Mouse (Mus musculus) lung, embryonic 16.5 days (tissue): Measurements from ENCODE around the gene Cyp26a1. TPM values are rescaled to one million over a fixed set of nuclear protein-coding genes. Genes with fewer than 3 reads are reported as not detected.

Experiments
- ATAC-seq: fragments of 200-750 bp; cut with Nextera tagmentation; 2 replicates; pipeline ENCODE4 v1.8.0; 2017; ENCODE audit warnings: low read depth, mild to moderate bottlenecking, moderate library complexity
- H3K27ac ChIP-seq: fragments of 300-500 bp; sonication (generic); 2 replicates; pipeline ENCODE4 v1.5.1; 2014; ENCODE audit warnings: mild to moderate bottlenecking, control low read depth, low read length
- H3K27me3 ChIP-seq: fragments of 300-500 bp; sonication (generic); 2 replicates; pipeline ENCODE4 v1.6.1; 2014; ENCODE audit warnings: low read depth, low read length, mixed read lengths; ENCODE audit not compliant: control insufficient read depth, insufficient read depth
- H3K36me3 ChIP-seq: fragments of 300-500 bp; sonication (generic); 2 replicates; pipeline ENCODE4 v1.6.1; 2014; ENCODE audit warnings: low read length; ENCODE audit not compliant: control insufficient read depth, insufficient read depth
- H3K4me1 ChIP-seq: fragments of 300-500 bp; sonication (generic); replicated peaks from 2 replicates; pipeline ENCODE4 v1.6.1; 2014; ENCODE audit warnings: low read length, mixed read lengths; ENCODE audit not compliant: control insufficient read depth, insufficient read depth
- H3K4me2 ChIP-seq: fragments of 300-500 bp; sonication (generic); 2 replicates; pipeline ENCODE4 v1.6.1; 2014; ENCODE audit warnings: low read depth, low read length, control low read depth
- H3K4me3 ChIP-seq: fragments of 300-500 bp; sonication (generic); 2 replicates; pipeline ENCODE4 v1.5.1; 2014; ENCODE audit warnings: mild to moderate bottlenecking, low read length, control low read depth
- H3K9ac ChIP-seq: fragments of 300-500 bp; sonication (generic); 2 replicates; pipeline ENCODE4 v1.6.1; 2014; ENCODE audit warnings: low read length, control low read depth
- H3K9me3 ChIP-seq: fragments of 300-500 bp; sonication (generic); 2 replicates; pipeline ENCODE4 v1.6.1; 2016; ENCODE audit warnings: low read length; ENCODE audit not compliant: control insufficient read depth
- WGBS: fragments of 180-500 bp; shearing (Covaris S2); extraction: QIAGEN DNeasy Blood & Tissue Kit; methylation state at CpG from one replicate; pipeline ENCODE4 v1.1.7; 2014; 5-methylcytosine and 5-hydroxymethylcytosine counted together
- polyA plus RNA-seq: library from polyadenylated mRNA; unstranded; fragments of >200 nt; fragmentation: Nextera tagmentation; extraction: Ambion mirVana; gene quantifications from 2 replicates; pipeline ENCODE4 v1.2.1, GENCODE M21; 2015

The Cyp26a1 gene
- polyA plus RNA-seq, 1 experiment from 2014 or later: 0.35 TPM

- Histone ChIP-seq H3K9me3 (no peaks in the 10 kb centered on the region), H3K36me3 (no peaks in the 10 kb centered on the region), H3K4me2 (no peak overlapping the region), H3K27ac (no peak overlapping the region), H3K4me1 (no peaks in the 10 kb centered on the region), H3K9ac (no peak overlapping the region), H3K27me3 (no peaks in the 10 kb centered on the region), H3K4me3 (no peak overlapping the region)
- ATAC-seq: no peak
- 39% methylated on average over 12 of the region's 12 CpGs for WGBS
These were observed 24.2 kb upstream of the Cyp26a1 start for GRCm38 (mm10) chr19:37673393-37673792.

- H3K9ac ChIP-seq: no peak within 1 kb of the TSS
- H3K4me3 ChIP-seq: no peak within 1 kb of the TSS
- H3K4me2 ChIP-seq: no peak within 1 kb of the TSS
- 22% methylated on average over 6 of the region's 6 CpGs for WGBS
- no peak within 1 kb of the TSS for H3K27ac ChIP-seq
- no peaks in the 10 kb centered on the region for H3K4me1 ChIP-seq
- no peak for ATAC-seq
- no peaks in the 10 kb centered on the region for H3K9me3 ChIP-seq
- H3K27me3 ChIP-seq: peaks cover 75% of the 10 kb centered on the region
- no peaks in the 10 kb centered on the region for H3K36me3 ChIP-seq
These were observed 12.3 kb upstream of the Cyp26a1 start, which contains the start of gene Cyp26c1 for GRCm38 (mm10) chr19:37685281-37685680. Cyp26c1 (plus strand) TSS chr19:37685581.

- no peak for ATAC-seq
- Histone ChIP-seq H3K9ac (no peak overlapping the region), H3K4me2 (no peak overlapping the region), H3K36me3 (no peaks in the 10 kb centered on the region), H3K9me3 (no peaks in the 10 kb centered on the region), H3K4me1 (no peaks in the 10 kb centered on the region), H3K4me3 (no peak overlapping the region), H3K27ac (no peak overlapping the region), H3K27me3 (peaks cover 86% of the 10 kb centered on the region)
- WGBS: 15% methylated on average over 23 of the region's 23 CpGs
These were observed 11.3 kb upstream of the Cyp26a1 start for GRCm38 (mm10) chr19:37686347-37686746.

GRCm38 (mm10) chr19:37686941-37687850, 10.4 kb upstream of the Cyp26a1 start:
- Histone ChIP-seq H3K4me2 (no peak overlapping the region), H3K27me3 (peaks cover 94% of the 10 kb centered on the region), H3K9ac (no peak overlapping the region), H3K4me1 (no peaks in the 10 kb centered on the region), H3K27ac (no peak overlapping the region), H3K4me3 (no peak overlapping the region), H3K9me3 (no peaks in the 10 kb centered on the region), H3K36me3 (no peaks in the 10 kb centered on the region)
- no peak; the same call in 1 of the 2 replicates for ATAC-seq
- 4% methylated on average over 61 of the region's 62 CpGs for WGBS

GRCm38 (mm10) chr19:37689478-37689877, 8.1 kb upstream of the Cyp26a1 start:
- Histone ChIP-seq H3K27me3 (peaks cover 100% of the 10 kb centered on the region), H3K27ac (no peak overlapping the region), H3K36me3 (no peaks in the 10 kb centered on the region), H3K4me3 (no peak overlapping the region), H3K9ac (no peak overlapping the region), H3K9me3 (no peaks in the 10 kb centered on the region), H3K4me2 (no peak overlapping the region), H3K4me1 (0 out of 2 replicates have a peak, but pooled peaks cover 4% of the 10 kb centered on the region)
- ATAC-seq: no peak
- 43% methylated on average over 5 of the region's 5 CpGs for WGBS

GRCm38 (mm10) chr19:37690716-37691115, 6.9 kb upstream of the Cyp26a1 start:
- H3K9me3 ChIP-seq: no peaks in the 10 kb centered on the region

GRCm38 (mm10) chr19:37692879-37693278, 4.7 kb upstream of the Cyp26a1 start:
- no peaks in the 10 kb centered on the region for H3K36me3 ChIP-seq
- WGBS: under 1% methylated on average over 40 of the region's 40 CpGs
- H3K4me2 ChIP-seq: peak overlapping the region; percentile 63
- no peak for ATAC-seq
- H3K4me1 ChIP-seq: peaks cover 13% of the 10 kb centered on the region; the same call in 1 of the 2 replicates
- H3K4me3 ChIP-seq: peak overlapping the region; percentile 47
- peaks cover 100% of the 10 kb centered on the region for H3K27me3 ChIP-seq
- H3K27ac ChIP-seq: no peak overlapping the region
- no peak overlapping the region for H3K9ac ChIP-seq
- H3K9me3 ChIP-seq: no peaks in the 10 kb centered on the region

More at GRCm38 (mm10) chr19:37690716-37691115, 6.9 kb upstream of the Cyp26a1 start:
- Histone ChIP-seq H3K9ac (no peak overlapping the region), H3K36me3 (no peaks in the 10 kb centered on the region), H3K27ac (no peak overlapping the region), H3K4me1 (peaks cover 4% of the 10 kb centered on the region; the same call in 1 of the 2 replicates), H3K4me3 (no peak overlapping the region), H3K4me2 (no peak overlapping the region), H3K27me3 (peaks cover 100% of the 10 kb centered on the region)
- ATAC-seq: no peak
- WGBS: 5% methylated on average over 29 of the region's 29 CpGs

GRCm38 (mm10) chr19:37695146-37695545, 2.5 kb upstream of the Cyp26a1 start:
- Histone ChIP-seq H3K9me3 (no peaks in the 10 kb centered on the region), H3K4me1 (peaks cover 18% of the 10 kb centered on the region; the same call in 1 of the 2 replicates), H3K36me3 (no peaks in the 10 kb centered on the region), H3K4me3 (no peak overlapping the region), H3K27me3 (peaks cover 100% of the 10 kb centered on the region), H3K4me2 (no peak overlapping the region), H3K9ac (no peak overlapping the region), H3K27ac (no peak overlapping the region)
- 39% methylated on average over 13 of the region's 13 CpGs for WGBS
- no peak for ATAC-seq

- no peak for ATAC-seq
- H3K36me3 ChIP-seq: no peaks in the 10 kb centered on the region
- H3K27ac ChIP-seq: no peak overlapping the region
- H3K4me2 ChIP-seq: peak overlapping the region; percentile 39
- H3K9me3 ChIP-seq: no peaks in the 10 kb centered on the region
- peaks cover 100% of the 10 kb centered on the region for H3K27me3 ChIP-seq
- peaks cover 18% of the 10 kb centered on the region; the same call in 1 of the 2 replicates for H3K4me1 ChIP-seq
- H3K9ac ChIP-seq: no peak overlapping the region
- H3K4me3 ChIP-seq: peak overlapping the region; percentile 17
- 4% methylated on average over 42 of the region's 42 CpGs for WGBS
These were observed 1.6 kb upstream of the Cyp26a1 start for GRCm38 (mm10) chr19:37695762-37696602.
